Mouse (Mus musculus) kidney, adult 9 months (tissue): ENCODE measurements around the gene Col23a1.
A peak's percentile ranks its signal among the peaks of the same experiment; 100 is the strongest.

Experiments
- DNase-seq: peaks from one replicate; pipeline ENCODE4 v3.0.0; 2022

Col23a1 gene

DNA sequence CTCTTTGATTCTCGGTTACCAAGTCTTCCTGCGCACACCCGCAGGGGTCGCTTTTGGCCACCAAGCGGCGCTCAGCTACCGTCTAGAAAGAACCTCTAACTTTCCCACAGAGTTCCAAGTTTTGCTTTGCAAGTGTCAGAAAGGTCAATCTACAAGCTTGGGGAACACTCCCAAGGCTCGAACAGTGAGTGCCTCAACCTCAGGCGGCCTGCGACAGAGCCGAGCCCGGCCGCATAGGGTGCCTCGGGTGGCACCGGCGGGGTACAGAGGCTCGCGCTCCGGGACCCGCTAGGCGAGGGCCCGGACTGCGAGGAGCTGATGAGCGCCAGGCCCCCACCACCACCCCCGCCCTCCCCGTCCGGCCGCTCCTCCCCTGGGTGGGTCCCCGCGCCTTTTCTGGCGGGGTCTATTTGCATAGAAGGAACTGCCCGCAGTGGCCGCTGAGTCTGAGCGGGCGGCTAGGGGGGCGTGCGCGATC, at the start of gene Col23a1:
Gene Col23a1, plus strand, starts transcription at position 357 of the 478 bp plus-strand sequence.
- DNase-seq, result peak; percentile 79

DNA sequence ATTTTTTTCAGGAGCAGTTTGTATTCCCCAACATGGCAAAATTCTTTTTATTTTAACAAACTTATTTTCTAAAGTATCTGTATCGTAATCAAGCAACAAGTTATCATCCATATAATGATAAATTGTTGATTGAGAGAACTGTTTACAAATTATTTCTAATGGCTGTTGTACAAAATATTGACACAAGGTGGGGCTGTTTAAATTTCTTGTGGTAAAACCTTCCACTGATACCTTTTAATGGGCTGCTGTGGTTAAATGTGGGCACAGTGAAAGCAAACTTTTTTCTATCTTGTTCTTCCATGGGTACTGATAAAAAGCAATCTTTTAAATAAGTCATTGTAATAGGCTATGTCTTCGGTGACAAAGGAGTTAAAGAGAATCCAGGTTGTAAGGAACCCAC, 46.8 kb upstream of the Col23a1 start:
- DNase-seq, result peak; percentile 14

DNA sequence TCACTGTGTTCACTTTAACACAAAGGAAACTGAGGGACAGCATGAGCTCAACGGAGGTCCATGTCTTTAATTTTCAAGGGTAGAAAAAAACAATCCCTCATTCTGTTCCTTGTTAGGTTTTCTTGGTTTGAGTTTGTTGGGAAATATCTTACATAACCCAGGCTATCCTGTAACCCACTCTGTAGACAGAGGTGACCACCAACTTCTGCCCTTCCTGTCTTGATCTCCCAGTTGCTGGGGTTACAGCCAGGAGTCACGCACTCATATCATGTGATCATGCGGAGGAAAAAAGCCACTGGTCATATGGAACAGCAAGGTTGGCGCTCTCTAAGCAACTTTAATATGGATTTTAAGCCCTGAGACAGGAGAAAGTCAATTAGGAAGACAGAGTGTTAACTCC, 32.7 kb upstream of the Col23a1 start:
- DNase-seq, result no peak

DNA sequence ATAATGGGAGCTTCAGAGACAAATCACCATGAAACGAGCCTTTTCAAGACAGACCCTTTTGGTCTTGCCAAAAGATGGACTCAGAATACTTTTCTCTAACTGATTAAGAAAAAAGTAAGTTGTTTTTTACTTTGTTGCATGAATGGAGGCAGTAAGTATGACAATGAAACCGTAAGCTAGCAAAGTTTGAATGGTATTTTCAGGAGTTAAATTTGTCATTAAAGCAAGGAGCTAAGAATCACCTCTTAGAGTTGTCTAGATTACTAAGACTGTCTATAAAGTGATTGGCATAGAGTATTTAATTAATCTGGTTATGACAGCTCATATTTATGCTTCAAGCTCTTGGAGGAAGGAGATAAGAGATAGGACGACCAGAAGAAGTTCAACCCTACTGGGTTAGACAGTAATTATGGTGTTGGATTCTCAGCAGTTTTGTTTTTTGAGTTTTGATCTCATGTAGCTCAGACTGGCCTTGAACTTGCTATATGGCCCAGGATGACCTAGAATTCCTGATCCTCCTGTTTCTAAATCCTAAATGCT, 28.0 kb upstream of the Col23a1 start, which contains the start of gene Clk4:
Gene Clk4, plus strand, starts transcription at position 51 of the 540 bp plus-strand sequence.
- no peak for DNase-seq

- DNase-seq, result peak; percentile 99
Observed at GRCm38 (mm10) chr11:51262342-51263285, 27.1 kb upstream of the Col23a1 start, which contains the start of gene BC049762. BC049762 (minus strand) TSS chr11:51263046.

GRCm38 (mm10) chr11:51263286-51263831, 26.4 kb upstream of the Col23a1 start:
- DNase-seq, result peak; percentile 92

DNA sequence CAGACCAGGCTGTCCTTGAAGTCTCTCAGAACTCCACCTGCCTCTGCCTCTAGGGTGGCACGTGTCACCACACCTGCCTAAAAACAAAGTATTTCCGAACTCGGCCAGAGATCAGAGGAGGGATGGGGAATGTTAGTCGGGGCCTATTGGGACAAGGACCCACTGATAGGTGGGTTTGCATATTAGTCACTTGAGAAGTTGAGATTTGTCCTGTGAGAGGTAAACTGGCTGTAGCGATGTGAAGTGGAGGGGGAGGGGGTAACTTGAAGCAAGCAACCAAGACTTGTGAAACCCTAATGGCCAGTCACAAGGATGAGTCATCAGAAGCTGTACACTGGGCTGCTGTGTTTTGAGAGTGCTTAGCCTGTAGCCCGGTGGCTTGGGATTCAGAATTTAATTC, 25.4 kb upstream of the Col23a1 start:
- peak; percentile 47 for DNase-seq

DNA sequence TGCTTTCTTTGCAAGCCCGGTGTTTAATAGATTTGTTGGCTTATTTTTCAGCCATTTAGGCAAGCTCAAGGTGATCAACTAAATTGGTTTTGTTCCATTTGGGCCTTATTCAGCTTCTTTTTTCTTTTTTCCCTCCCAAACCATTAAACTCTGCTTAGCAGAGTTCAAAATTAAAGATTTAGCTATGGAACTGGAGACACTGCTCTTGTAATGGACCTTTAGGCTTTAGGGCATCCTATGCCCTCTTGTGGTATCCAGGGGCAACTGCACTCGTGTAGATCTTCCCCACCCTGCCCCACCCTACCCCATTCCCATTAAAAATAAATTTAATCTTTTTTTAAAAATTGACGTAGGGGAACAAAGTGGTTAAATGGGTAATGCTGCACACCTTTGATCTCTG, 24.4 kb upstream of the Col23a1 start:
- peak; percentile 32 for DNase-seq

DNA sequence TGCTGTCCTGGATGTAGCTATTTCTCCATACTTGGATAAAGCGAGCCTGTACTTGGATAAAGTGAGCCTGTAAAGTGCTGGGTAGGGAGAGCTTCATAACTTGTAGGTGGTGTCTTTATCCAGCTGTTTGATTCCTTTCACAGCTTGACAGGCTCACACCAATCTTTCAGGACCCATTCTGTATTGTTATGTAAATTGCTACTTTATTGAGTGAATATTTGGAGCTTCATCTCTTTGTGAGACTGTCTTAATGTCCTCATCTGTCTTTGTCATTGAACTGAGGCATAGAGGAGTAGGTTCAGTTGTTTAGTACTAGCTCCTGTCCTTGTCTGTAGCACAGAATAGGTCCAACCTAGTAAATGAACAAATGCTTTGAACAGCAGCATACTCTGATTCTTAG, 15.3 kb upstream of the Col23a1 start:
- DNase-seq, result no peak

DNA sequence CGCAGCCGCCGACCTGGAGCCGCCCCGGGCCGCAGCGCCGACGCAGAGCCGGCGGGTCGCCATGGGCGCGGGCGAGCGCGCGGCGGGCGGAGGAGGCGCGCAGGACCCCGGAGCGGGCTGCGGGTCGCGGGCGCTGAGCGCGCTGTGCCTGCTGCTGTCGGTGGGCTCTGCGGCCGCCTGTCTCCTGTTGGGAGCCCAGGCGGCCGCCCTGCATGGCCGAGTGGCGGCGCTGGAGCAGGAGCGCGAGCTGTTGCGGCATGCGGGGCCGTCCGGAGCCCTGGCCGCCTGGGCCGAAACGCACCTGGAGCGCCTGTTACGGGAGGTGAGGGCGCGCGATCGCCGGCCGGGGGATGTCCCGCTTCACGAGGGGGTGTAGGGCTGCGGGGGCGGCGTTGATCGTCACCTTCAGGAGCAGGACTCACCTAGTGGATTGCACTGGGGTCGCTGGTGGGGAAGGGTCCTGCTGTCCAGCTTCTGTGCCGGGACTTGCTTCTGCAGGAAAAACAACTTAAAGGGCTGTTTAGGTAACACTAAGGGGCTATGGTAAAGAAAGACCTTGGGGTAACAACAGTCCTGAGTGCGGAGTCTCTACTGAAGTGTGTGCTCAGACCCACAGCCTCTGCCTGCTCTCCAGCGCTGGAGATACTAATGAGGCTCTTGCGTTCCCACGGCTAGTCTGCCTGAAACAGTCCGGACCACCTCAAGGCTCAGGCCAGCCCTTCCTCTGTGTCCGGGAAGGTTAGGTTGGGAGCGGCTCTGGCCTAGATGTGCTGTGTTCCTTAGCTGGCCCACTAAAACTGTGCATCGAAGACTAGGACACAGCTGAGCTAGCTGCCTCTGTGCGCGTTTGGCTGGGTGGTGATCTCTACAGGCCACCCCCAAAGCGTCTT, 591 bp downstream of the Col23a1 start:
- DNase-seq, result peak; percentile 31

DNA sequence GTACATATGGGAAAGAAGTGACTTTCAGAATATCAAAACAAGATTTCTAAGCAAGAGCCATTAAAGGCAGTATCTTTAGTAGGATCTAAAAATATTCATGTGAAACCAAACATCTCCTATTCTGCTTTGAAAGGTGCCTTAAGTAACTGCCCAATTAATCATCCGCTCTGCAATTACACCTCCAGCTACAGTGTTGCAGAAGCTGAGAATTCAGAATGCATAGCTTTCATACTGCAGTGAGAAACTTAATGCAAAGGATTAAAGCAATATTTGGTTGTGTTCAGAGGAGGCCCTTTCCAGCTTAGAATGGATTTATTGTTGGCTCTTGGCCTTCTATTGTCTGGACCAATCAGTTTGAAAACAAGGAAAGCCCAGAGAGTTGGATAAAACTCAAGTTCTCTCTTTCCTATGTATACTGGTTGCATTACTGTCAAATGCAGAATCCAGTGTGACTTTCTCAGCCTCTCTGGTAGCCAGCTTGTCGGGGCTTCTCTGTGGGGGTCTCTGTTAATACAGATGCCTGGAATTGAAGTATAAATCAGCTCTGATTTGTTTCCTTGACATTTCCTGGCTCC, 4.3 kb downstream of the Col23a1 start:
- no peak for DNase-seq

GRCm38 (mm10) chr11:51295742-51296141, 6.0 kb downstream of the Col23a1 start:
- no peak for DNase-seq

- DNase-seq, result no peak
Observed at GRCm38 (mm10) chr11:51298691-51299090, 9.0 kb downstream of the Col23a1 start.

DNA sequence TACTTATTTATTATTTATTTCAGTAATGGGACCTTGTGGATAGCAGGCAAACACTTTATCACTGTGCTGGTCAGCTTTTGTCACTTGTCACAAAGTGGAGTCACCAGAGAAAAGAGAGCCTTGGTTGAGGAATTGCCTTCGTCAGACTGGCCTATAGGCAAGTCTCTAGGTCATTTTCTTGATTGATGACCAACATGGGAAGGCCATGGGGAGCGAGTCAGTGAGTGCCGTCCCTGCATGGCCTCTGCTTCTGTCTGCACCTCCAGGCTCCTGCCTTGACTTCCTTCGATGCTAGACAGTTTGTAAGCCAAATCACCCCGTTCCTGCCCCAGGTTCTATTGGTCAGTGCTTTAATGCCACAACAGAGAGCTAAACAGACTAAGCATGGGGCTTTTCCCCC, 12.7 kb downstream of the Col23a1 start:
- DNase-seq, result no peak

GRCm38 (mm10) chr11:51303981-51304553, 14.3 kb downstream of the Col23a1 start:
- DNase-seq, result no peak

DNA sequence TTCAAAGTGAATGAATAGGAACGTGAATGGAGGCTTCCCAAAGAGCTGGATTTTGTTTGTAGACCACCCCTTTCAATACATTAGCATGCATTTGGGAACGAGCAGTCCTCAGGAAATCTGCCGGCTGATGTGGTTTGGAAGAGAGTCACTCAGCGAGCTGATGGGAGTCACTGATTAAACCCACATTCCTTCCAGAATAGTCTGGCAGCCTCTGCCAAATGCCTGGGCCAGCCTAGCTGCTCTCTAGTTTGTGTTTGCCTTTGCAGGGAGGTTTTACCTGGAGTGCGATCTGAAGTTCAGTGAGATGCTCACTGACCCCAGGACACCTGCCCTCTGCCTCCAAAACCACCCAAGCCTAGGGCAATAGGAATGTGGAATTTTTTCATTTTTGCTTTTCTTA, 18.6 kb downstream of the Col23a1 start:
- DNase-seq, result peak; percentile 81

GRCm38 (mm10) chr11:51311846-51312245, 22.1 kb downstream of the Col23a1 start:
- DNase-seq, result no peak

- no peak for DNase-seq
Observed at GRCm38 (mm10) chr11:51315991-51316810, 26.5 kb downstream of the Col23a1 start.

DNA sequence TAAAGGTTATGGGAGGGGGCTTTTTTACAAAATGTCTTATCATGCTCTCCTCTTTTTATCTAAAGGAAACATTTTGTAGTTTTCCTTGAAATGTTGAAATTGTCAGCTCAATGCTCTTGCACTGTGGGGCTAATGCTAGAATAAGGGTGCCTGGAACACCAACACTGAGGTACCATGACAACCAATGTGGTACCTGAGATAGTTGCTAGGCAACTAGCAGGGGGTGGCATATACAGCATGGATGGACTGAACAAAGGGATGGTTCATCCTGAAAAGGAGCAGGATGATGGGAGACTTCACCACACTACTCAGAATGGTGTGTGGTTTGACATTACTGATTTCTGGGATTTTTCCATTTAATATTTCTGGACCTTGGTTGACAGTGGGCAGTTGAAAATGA, 30.9 kb downstream of the Col23a1 start:
- no peak for DNase-seq

DNA sequence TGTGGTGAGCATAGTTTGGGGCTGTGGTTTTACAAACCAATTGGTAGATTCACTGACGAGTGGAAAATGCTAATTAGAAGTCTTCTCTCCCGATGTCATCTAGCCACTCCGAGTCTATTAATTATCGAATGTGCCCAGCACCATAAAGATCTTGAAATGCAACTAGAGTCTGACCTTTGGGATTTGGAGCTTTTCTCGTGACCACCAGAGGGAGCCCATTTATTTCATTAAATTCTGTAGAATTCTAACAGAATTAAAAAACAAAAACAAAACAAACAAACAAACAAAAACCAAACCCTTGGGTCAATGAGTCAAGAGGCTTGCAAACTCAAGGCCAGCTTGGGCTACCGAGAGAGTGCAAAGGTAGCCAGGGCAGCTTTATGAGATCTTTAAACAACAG, 37.2 kb downstream of the Col23a1 start:
- DNase-seq, result peak; percentile 7

DNA sequence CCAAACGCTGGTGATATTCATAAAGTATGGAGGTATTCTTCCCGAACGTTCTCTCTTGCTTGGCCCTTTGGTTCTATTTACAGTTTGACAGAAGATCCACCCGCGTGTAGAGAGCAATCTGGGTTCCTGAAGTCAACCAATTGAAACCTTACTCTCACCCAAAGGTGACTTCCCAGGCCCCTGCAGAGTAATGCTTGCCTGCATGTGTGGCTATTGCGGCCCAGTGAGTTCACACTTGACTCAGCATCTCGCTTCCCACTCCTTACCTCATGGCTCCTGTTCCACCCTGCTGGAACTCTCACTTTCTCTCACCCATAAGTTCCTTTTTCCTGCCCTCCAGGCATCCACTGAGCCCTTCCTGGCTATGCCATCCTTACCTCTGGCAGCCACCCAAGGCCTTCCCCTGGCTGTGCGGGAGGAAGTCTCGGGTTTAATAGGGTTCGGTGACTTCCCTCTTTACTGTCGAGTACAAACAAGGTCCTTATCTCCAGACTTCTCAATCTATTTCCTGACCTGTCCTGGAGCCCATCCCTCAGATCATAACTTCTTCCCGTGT, 38.7 kb downstream of the Col23a1 start:
- peak; percentile 4 for DNase-seq
